ENCODE assay signal across 9 mouse cellular contexts in genomic region chr11:31563826-31564741, GRCm38 (mm10).
DNase-seq lines count a peak whose midpoint lies in the region; ATAC-seq lines count a peak whose summit lies in the region.
"Had no signal": no experiment of that assay in that cellular context is flagged by ENCODE, and none has a peak within 500 bp of the region (broad histone marks: within the 10 kb centered on the region; RNA-seq: fewer than 3 reads in every experiment).

No protein-coding gene starts in this region.

- DNase-seq in adrenal gland, adult 2 months, result peak; percentile 6
- no peak for DNase-seq in adrenal gland, postnatal 10 days
- peak; percentile 77 for DNase-seq in heart, adult 8-10 months (ENCODE audit: low spot score)
- DNase-seq in skeletal muscle tissue, adult 2 months (ENCODE audit: low read depth, low spot score), result peak; percentile 48
- DNase-seq in layer of hippocampus, postnatal 25 days (ENCODE audit: extremely low spot score in 1 of 2, low spot score in 1 of 2), result no peak
- DNase-seq in forebrain, embryonic 10.5 days (ENCODE audit: extremely low spot score, low spot score), result no peak
- no peak for DNase-seq in frontal cortex, adult 2 months (ENCODE audit: extremely low spot score in 1 of 2, low spot score in 1 of 2)
- DNase-seq: cerebellum, postnatal 14 days had no signal

- H3K27ac ChIP-seq in kidney, embryonic 15.5 days, result peak overlapping the region; percentile 19; the same call in 1 of the 2 replicates
- H3K27ac ChIP-seq in forebrain, embryonic 10.5 days, result no peak overlapping the region

- peaks cover 13% of the 10 kb centered on the region for H3K4me1 ChIP-seq in kidney, embryonic 15.5 days
- H3K4me1 ChIP-seq in forebrain, embryonic 10.5 days, result no peaks in the 10 kb centered on the region

- H3K27me3 ChIP-seq in kidney, embryonic 15.5 days, result no peaks in the 10 kb centered on the region
- H3K27me3 ChIP-seq in forebrain, embryonic 10.5 days (ENCODE audit: poor library complexity, severe bottlenecking), result no peaks in the 10 kb centered on the region

- WGBS in kidney, embryonic 15.5 days, result 39% methylated on average over 10 of the region's 10 CpGs
- WGBS in forebrain, embryonic 10.5 days, result 78% methylated on average over 10 of the region's 10 CpGs

- no peaks in the 10 kb centered on the region for H3K36me3 ChIP-seq in kidney, embryonic 15.5 days
- H3K36me3 ChIP-seq in forebrain, embryonic 10.5 days (replicated peaks), result no peaks in the 10 kb centered on the region

- no peak overlapping the region for H3K4me2 ChIP-seq in kidney, embryonic 15.5 days

- no peak overlapping the region for H3K4me3 ChIP-seq in kidney, embryonic 15.5 days (replicated peaks)
- H3K4me3 ChIP-seq in forebrain, embryonic 10.5 days, result no peak overlapping the region

- no peaks in the 10 kb centered on the region for H3K9me3 ChIP-seq in kidney, embryonic 15.5 days (replicated peaks)
- no peaks in the 10 kb centered on the region; the same call in 1 of the 2 replicates for H3K9me3 ChIP-seq in forebrain, embryonic 10.5 days

- H3K9ac ChIP-seq in kidney, embryonic 15.5 days, result no peak overlapping the region

- ATAC-seq in kidney, embryonic 15.5 days (replicated peaks; ENCODE audit: low FRiP score), result peak; percentile 34; the same call in 1 of the 2 replicates

Comparison
In these comparisons a context has a peak if more than half of its experiments do, and no peak if none do; other contexts are left out.
1. DNase-seq: peak in adrenal gland, adult 2 months (single experiment), heart, adult 8-10 months (single experiment) and skeletal muscle tissue, adult 2 months (single experiment); none in adrenal gland, postnatal 10 days (single experiment), layer of hippocampus, postnatal 25 days (0 of 2), forebrain, embryonic 10.5 days (single experiment) and frontal cortex, adult 2 months (0 of 2).